Mouse (Mus musculus) heart, postnatal 0 days (tissue): ENCODE measurements around the gene Neu2. TPM values are rescaled to one million over a fixed set of nuclear protein-coding genes. Genes with fewer than 3 reads are reported as not detected.

ENCODE experiments used
- ATAC-seq: fragments of 200-750 bp; cut with Nextera tagmentation; 2 replicates; pipeline ENCODE4 v1.8.0; 2017; ENCODE audit warnings: low read depth, moderate number of reproducible peaks, moderate library complexity; ENCODE audit not compliant: insufficient read depth
- DNase-seq: peaks from one replicate; pipeline ENCODE4 v3.0.0-alpha.2; 2016; ENCODE audit warnings: low spot score
- H3K27ac ChIP-seq: fragments of 300-500 bp; sonication (generic); 2 replicates; pipeline ENCODE4 v1.5.1; 2014; ENCODE audit warnings: low read depth, mild to moderate bottlenecking
- H3K27me3 ChIP-seq: fragments of 300-500 bp; sonication (generic); 2 replicates; pipeline ENCODE4 v1.6.1; 2014; ENCODE audit warnings: low read length, mixed read lengths; ENCODE audit not compliant: control insufficient read depth, insufficient read depth
- H3K36me3 ChIP-seq: fragments of 300-500 bp; sonication (generic); replicated peaks from 2 replicates; pipeline ENCODE4 v1.6.1; 2014; ENCODE audit warnings: low read length, mixed read lengths; ENCODE audit not compliant: control insufficient read depth, insufficient read depth
- H3K4me1 ChIP-seq: fragments of 300-500 bp; sonication (generic); 2 replicates; pipeline ENCODE4 v1.6.1; 2014; ENCODE audit warnings: antibody characterized with exemption; ENCODE audit not compliant: control insufficient read depth, insufficient read depth
- H3K4me2 ChIP-seq: fragments of 300-500 bp; sonication (generic); 2 replicates; pipeline ENCODE4 v1.6.1; 2014; ENCODE audit warnings: low read depth, mild to moderate bottlenecking, low read length, moderate library complexity
- H3K4me3 ChIP-seq: fragments of 300-500 bp; sonication (generic); 2 replicates; pipeline ENCODE4 v1.5.1; 2014; ENCODE audit warnings: low read depth, low read length
- H3K9ac ChIP-seq: fragments of 300-500 bp; sonication (generic); replicated peaks from 2 replicates; pipeline ENCODE4 v1.6.1; 2014; ENCODE audit warnings: low read depth, low read length, mixed read lengths
- H3K9me3 ChIP-seq: fragments of 300-500 bp; sonication (generic); replicated peaks from 2 replicates; pipeline ENCODE4 v1.6.1; 2016; ENCODE audit warnings: low read length; ENCODE audit not compliant: control insufficient read depth
- CTCF ChIP-seq: IDR thresholded peaks from 2 replicates; pipeline ENCODE4 v1.5.1; 2016; ENCODE audit warnings: antibody characterized with exemption, control low read depth, low read depth
- EP300 ChIP-seq: IDR thresholded peaks from 2 replicates; pipeline ENCODE4 v1.6.1; 2016; ENCODE audit warnings: antibody characterized with exemption, low read depth
- WGBS: fragments of 180-500 bp; shearing (Covaris S2); extraction: QIAGEN DNeasy Blood & Tissue Kit; methylation state at CpG from one replicate; pipeline ENCODE4 v1.1.7; 2014; 5-methylcytosine and 5-hydroxymethylcytosine counted together
- polyA plus RNA-seq: library from polyadenylated mRNA; unstranded; fragments of >200 nt; fragmentation: Nextera tagmentation; extraction: Ambion mirVana; gene quantifications from 2 replicates; pipeline ENCODE4 v1.2.1, GENCODE M21; 2015
- total RNA-seq: library from RNA; depleted of rRNA; stranded (reverse); fragments of >200 nt; gene quantifications from 2 replicates; pipeline ENCODE4 v1.2.3, GENCODE M21; 2014; ENCODE audit warnings: low replicate concordance

Gene Neu2
- total and polyA plus RNA-seq, 2 experiments from 2014 or later: not detected

DNA sequence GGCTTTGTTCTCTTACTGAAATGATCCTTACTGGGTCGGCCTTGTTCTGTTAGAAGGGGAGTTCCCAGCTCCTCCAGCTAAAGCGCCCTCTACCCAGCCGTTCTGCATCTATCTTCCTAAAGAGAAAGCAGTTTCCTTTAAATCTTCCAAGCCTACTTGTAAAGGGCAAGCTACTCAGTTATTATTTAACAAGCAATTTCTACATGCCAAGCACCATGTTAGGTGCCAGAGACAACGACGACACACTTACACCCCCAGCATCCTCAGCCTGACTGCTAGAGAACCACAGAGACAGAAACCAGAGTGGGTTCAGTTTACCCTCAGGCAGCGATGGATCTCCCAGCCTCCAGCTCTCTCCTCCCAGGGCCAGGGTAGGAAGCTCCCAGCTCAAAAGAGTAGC is 1.8 kb upstream of the Neu2 start:
- Histone ChIP-seq H3K9ac (no peak overlapping the region), H3K27me3 (peaks cover 49% of the 10 kb centered on the region), H3K36me3 (no peaks in the 10 kb centered on the region), H3K4me2 (no peak overlapping the region), H3K9me3 (0 out of 2 replicates have a peak, but pooled peaks cover under 1% of the 10 kb centered on the region), H3K27ac (no peak overlapping the region), H3K4me3 (no peak overlapping the region), H3K4me1 (peaks cover 5% of the 10 kb centered on the region; the same call in 1 of the 2 replicates)
- no peak for TF ChIP-seq EP300
- no peak for TF ChIP-seq CTCF
- ATAC-seq (no peak), DNase-seq (no peak)
- 61% methylated on average over 6 of the region's 6 CpGs for WGBS

DNA sequence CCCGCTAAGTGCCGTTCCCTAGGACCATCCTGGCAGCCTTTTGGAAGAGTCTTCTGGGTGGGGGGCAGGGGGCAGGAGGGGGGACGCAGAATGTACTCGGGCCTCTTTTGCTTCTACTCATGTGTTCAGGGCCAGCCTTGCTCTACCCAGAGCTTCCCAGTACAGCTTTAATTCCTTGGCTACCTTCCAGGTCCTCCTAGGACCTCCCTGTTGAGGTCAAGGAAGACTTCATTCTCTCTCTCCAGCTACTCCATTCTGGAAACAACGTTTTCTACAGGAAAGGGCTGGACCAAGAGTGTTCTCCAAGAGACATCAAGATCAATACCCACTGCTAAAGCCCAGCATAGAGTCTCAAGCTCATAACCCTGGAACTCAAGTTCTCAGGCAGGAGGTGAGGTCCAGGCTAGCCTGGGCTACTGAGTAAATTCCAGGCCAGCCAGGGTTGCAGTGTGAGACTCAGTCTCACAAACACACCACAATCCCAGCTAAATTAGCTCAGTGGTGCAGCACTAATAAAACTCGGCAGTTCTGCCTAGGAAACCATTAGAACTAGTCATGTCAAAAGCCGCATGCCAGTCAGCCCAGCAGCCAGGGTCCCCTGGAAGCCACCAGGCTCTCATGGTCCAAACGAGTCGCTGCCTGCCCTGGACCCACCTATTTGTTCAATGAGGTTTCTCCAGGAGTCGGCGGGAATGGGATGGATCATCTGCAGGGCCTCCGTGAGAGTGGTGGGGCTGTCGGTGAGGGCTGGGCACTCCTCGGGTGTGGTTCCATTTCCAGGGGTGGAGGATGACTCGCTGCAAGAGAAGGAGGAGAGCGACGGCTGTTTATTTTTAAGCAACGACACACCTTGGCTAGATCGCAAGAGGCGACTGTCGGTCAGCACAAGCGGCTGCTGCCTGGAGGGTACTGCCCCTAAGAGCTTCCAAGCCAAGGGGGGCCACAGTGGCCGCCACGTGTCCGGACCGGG is 813 bp upstream of the Neu2 start:
- peak overlapping the region; percentile 71 for H3K4me3 ChIP-seq
- H3K4me1 ChIP-seq: peaks cover 5% of the 10 kb centered on the region; the same call in 1 of the 2 replicates
- H3K36me3 ChIP-seq: no peaks in the 10 kb centered on the region
- H3K9ac ChIP-seq: no peak overlapping the region
- H3K4me2 ChIP-seq: peak overlapping the region; percentile 99
- no peak for ATAC-seq
- DNase-seq: no peak
- 0 out of 2 replicates have a peak, but pooled peaks cover 5% of the 10 kb centered on the region for H3K9me3 ChIP-seq
- H3K27ac ChIP-seq: no peak overlapping the region
- TF ChIP-seq CTCF: no peak
- TF ChIP-seq EP300: no peak
- 20% methylated on average over 26 of the region's 26 CpGs for WGBS
- H3K27me3 ChIP-seq: peaks cover 49% of the 10 kb centered on the region

DNA sequence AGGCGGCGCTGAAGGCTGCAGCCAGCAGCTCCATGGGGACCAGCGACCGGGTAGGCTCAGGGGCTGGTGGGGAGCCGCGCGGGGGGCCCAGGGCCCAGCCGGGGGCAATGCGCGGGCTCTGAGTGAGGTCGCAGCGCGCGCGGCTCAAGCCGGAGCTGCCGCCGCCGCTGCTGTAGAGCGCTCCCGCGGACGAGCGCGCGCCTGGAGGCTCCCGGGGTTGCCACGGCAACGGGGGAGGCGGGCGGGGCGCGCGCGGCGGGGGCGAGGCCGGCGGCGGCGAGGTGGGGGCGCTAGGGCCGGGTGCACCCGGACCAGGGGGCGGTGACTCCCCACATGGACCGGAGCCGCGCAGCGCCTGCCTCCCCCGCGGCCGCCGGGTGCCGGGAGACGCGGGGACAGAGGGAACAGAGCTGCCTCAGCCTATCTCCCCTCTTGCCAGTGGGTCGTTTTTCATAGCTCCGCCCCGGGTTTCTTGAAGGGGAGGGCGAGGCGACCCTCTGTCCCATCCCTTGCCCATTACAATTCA is 540 bp downstream of the Neu2 start:
- Histone ChIP-seq H3K36me3 (no peaks in the 10 kb centered on the region), H3K9me3 (0 out of 2 replicates have a peak, but pooled peaks cover 5% of the 10 kb centered on the region), H3K9ac (no peak overlapping the region), H3K27me3 (peaks cover 49% of the 10 kb centered on the region), H3K4me1 (peaks cover 5% of the 10 kb centered on the region; the same call in 1 of the 2 replicates), H3K4me3 (peak overlapping the region; percentile 71), H3K4me2 (peak overlapping the region; percentile 99), H3K27ac (no peak overlapping the region)
- 2% methylated on average over 41 of the region's 61 CpGs for WGBS
- ATAC-seq (peak; percentile 57), DNase-seq (no peak)
- TF ChIP-seq CTCF (no peak), EP300 (no peak)

DNA sequence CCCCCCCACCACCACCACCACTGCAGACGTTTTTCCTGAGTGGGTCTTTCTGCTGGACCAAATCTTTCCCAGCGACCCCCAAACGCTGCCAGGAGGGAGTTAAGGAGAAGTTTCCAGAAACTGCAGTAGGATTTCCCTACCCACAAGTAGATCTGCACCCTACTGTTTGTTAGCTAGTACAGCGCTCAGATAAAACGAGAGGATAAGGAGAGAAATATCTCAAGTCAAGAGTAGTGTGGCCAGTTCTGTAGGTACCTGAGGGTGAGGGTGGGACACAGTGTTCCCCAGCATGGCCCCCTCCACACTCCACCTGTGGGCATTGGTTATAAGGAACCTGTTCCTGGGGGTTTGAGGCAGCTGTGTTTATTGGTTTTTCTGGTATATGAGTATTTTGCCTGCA is 1.2 kb downstream of the Neu2 start:
- TF ChIP-seq EP300 (no peak), CTCF (no peak)
- 16% methylated on average over 5 of the region's 5 CpGs for WGBS
- Histone ChIP-seq H3K4me1 (peaks cover 5% of the 10 kb centered on the region; the same call in 1 of the 2 replicates), H3K9me3 (0 out of 2 replicates have a peak, but pooled peaks cover 5% of the 10 kb centered on the region), H3K9ac (no peak overlapping the region), H3K4me2 (0 out of 2 replicates have a peak overlapping the region, but pooled peaks have one; percentile 99), H3K36me3 (no peaks in the 10 kb centered on the region), H3K27ac (no peak overlapping the region), H3K27me3 (peaks cover 49% of the 10 kb centered on the region), H3K4me3 (no peak overlapping the region)
- ATAC-seq (no peak), DNase-seq (no peak)

DNA sequence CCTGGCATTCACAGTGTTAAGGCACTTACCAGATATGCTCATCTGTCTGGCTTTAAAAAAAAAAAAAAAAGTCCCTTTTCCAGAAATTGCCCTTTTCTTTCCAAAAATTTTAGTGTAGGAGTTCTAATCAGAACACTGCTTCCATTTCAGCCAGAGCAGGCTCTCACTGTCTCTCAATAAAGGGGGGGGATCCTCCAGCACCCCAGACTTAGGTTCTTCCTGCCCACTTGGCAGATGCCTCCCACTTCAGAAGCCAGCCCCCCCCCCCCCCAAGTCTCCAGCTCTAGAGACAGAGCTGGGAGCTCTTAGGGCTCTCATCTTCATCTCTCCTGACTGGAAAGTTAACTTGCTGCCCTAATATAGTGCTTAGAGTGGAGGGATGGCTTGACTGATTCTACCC is 10.8 kb downstream of the Neu2 start:
- H3K4me1 ChIP-seq: no peaks in the 10 kb centered on the region
- no peak for DNase-seq
- H3K27me3 ChIP-seq: no peaks in the 10 kb centered on the region
- H3K9ac ChIP-seq: no peak overlapping the region
- ATAC-seq: no peak
- H3K27ac ChIP-seq: no peak overlapping the region
- no peak for TF ChIP-seq CTCF
- H3K4me3 ChIP-seq: no peak overlapping the region
- no peaks in the 10 kb centered on the region for H3K36me3 ChIP-seq
- H3K9me3 ChIP-seq: no peaks in the 10 kb centered on the region
- no peak overlapping the region for H3K4me2 ChIP-seq
